Mouse (Mus musculus): ENCODE data around the gene Egfl7.

Gene Egfl7

GRCm38 (mm10) chr2:26570034-26570433 lies 9.8 kb upstream of the Egfl7 start:
- peak; percentile 74 for DNase-seq (ENCODE audit: low read depth)

- DNase-seq (ENCODE audit: low read depth): peak; percentile 42
Observed at GRCm38 (mm10) chr2:26571400-26571799, 8.4 kb upstream of the Egfl7 start.

DNA sequence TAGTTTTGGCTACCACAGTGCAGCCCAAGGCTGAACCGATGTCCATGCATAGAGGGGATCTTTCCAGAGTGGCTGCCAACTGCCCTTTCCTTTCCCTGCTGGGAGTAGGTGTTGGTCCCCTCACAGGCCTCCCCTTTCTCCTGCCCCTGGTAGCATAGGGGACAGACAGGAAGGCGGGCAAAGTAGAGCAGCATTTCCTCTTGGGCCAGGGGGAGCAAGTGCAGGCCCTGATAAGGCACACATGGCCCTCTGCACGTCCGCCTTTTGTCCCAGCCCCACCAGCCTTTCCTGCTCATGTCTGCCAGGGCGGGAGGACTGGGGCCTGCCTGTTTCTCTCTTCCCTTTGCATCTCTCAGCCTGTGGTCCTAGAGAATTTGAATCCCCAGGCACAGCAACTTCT lies 8.0 kb upstream of the Egfl7 start:
- DNase-seq (ENCODE audit: low read depth): no peak

DNA sequence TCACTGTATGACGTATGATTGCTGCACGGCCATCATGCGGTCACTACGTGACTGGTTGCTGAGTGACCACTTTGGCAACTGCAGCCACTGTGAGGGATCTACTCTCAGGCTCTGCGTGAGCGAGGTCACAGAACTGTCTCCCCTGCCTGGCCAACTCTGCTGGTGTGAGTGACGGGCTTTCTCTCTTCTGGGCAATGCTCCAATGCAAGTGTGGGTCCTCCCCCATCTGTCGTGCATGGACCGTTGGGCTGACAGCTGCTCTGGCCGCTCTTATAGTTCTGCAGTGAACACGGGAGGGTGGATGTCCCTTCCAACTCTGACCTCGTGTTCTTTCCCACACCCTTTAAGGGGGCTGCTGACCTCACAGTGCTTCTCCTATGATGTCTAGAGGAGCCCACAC lies 6.4 kb upstream of the Egfl7 start:
- no peak for DNase-seq (ENCODE audit: low read depth)

GRCm38 (mm10) chr2:26573807-26574206 lies 6.0 kb upstream of the Egfl7 start:
- no peak for DNase-seq (ENCODE audit: low read depth)

- no peak for DNase-seq (ENCODE audit: low read depth)
Observed at GRCm38 (mm10) chr2:26574862-26575261, 5.0 kb upstream of the Egfl7 start.

GRCm38 (mm10) chr2:26575378-26575777 lies 4.4 kb upstream of the Egfl7 start:
- no peak for DNase-seq (ENCODE audit: low read depth)

DNA sequence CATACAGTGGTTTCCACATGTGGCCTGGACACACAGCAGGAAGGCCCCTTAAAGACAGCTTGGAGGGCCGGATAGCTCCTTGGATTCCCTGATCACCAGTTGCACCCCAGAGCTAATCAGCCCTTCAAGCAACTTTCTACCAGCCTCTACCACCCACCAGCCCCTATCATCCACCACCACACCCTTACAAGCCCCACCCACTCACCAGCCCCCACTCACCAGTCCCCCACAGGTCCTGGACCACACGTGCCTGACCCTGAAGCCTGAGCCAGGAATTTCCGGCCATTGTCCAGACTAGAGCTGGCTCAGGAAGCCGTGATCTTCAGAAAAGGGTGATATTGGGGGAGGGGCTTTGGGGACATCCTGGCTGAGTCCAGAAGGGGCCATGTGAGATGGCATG lies 3.9 kb upstream of the Egfl7 start:
- no peak for DNase-seq (ENCODE audit: low read depth)

DNA sequence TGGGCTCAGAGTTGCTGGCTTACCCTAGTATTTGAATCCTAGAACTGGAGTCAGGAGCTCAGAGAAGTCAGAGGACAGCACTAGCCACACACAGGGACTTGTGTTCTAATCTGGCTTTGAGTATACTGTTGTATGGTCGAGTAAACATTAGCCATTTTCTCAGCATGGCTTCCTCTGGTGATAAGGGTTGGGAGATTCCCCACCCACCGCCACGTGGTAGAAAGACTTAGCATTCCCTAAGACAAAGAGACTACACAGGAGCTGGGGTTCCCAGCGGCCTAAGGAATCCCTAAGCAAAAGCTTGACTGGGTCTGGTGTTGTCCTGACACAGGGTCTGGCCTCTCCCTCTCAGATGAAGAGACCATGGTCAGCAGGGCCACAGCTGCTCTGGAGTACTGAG lies 3.4 kb upstream of the Egfl7 start:
- DNase-seq (ENCODE audit: low read depth): no peak

- no peak for DNase-seq (ENCODE audit: low read depth)
Observed at GRCm38 (mm10) chr2:26578369-26578768, 1.4 kb upstream of the Egfl7 start.

DNA sequence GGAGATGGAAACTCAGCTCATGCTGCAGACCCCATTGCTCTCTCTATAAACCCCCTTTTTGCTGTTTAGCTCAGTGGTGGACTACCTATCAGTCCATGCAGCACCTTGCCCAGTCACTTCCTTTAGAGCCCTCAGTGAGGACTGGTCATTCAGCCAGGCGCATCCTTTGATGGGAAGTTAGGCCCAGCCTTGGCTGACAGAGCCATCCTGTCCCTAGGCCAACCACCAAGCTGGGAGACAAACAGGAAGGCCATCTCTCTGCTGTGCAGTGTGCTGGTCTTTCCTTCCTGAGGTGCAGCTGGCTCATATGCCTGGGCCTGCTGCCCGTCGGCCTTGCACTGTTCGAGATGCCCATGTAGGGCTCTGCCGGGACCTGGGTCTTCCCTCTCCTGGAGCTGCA lies 937 bp downstream of the Egfl7 start:
- no peak for DNase-seq (ENCODE audit: low read depth)

DNA sequence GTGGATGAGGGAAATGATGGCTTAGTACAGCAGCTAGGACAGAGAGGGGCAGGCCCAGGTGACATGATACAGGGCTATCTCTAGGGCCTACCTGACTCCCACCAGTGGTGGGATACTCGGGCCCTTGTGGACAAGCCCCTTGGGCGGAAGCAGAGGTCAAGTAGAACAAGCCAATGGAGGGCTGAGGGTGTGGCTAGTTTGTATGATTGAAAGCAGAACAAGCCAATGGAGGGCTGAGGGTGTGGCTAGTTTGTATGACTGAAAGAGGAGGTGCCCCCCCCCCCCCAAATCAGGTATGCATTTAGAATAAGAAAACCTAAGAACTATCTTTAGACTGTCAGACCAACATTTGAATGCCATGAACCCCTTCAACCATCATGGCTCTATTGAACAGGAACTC lies 2.4 kb downstream of the Egfl7 start:
- no peak for DNase-seq (ENCODE audit: low read depth)

GRCm38 (mm10) chr2:26582741-26583140 lies 2.9 kb downstream of the Egfl7 start:
- DNase-seq (ENCODE audit: low read depth): no peak

DNA sequence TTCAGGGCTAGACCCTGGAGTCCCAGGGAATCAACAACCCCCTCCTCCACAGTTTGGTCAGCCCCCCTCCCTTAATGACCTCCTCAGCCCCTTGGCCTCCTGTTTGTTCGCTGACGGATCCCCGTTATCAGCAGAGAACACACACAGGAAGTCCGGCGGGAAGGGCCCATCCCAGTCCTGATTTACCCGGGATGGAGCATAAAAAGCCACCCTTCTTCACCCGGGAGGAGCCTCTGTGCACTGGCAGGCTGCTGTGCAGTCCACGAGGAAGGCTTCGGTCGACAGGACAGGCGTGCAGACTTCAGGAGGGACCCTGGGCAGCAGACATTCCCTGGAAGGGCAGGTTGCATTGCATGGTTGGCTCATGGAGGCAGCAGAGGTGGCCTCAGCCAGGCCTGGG lies 3.8 kb downstream of the Egfl7 start:
- no peak for DNase-seq (ENCODE audit: low read depth)

DNA sequence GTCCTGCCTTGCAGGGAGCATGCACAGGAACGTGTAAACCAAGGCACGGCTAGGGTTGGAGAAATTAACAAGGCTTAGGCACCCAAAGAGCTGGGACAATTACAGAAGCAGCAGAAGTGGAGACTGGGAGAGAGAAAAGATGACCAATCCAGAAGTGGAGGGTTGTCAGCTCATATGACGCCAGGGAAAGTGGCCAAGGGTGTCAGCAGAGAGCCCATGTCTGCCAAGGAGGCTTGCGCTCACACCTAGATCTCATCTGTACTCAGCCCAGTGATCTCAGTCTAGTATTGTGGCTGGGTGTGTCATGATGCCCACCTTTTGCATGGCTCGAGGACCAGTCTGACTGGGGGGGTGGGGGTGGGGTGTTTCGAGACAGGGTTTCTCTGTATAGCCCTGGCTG lies 5.9 kb downstream of the Egfl7 start:
- DNase-seq (ENCODE audit: low read depth): no peak

- peak; percentile 71 for DNase-seq (ENCODE audit: low read depth)
Observed at GRCm38 (mm10) chr2:26586294-26587043, 6.7 kb downstream of the Egfl7 start, which contains the start of gene Gm20532. TSS of gene Gm20532 (plus strand) at chr2:26586639.

DNA sequence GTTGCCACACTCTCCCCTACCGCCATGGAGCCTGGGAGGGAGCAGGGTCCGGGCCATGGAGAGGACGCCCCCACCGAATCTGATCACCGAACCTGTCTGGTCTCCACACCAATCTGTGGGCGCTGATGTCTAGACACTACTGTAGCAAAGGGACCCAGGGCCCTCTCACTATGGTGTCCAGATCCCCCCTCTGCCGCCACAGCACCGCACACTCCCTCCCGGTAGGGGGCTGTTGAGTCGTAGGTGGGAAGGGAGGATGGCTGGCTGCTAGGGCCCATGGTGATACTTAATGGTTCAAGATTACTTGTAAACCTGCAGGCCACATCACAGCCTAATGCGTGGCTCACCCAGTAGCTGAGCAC lies 7.2 kb downstream of the Egfl7 start:
- DNase-seq (ENCODE audit: low read depth): peak; percentile 43

- DNase-seq (ENCODE audit: low read depth): no peak
Observed at GRCm38 (mm10) chr2:26588573-26588972, 8.8 kb downstream of the Egfl7 start.

GRCm38 (mm10) chr2:26589284-26589683 lies 9.5 kb downstream of the Egfl7 start:
- no peak for DNase-seq (ENCODE audit: low read depth)

DNA sequence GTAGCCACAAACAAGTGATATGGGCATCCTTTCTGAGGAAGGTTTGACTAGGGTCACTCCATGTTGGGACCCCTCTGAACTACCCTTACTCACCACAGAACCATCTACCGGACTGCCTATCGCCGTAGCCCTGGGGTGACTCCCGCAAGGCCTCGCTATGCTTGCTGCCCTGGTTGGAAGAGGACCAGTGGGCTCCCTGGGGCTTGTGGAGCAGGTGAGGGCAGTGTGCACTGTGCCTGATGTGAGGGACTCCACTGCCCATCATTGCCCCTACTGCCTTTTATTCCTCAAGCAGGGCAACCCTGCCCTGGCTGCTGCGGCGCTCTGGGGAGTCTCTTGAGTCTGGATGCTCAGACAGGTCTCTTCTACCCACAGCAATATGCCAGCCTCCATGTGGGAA lies 10.5 kb downstream of the Egfl7 start:
- no peak for DNase-seq (ENCODE audit: low read depth)

GRCm38 (mm10) chr2:26590962-26591361 lies 11.1 kb downstream of the Egfl7 start:
- no peak for DNase-seq (ENCODE audit: low read depth)

GRCm38 (mm10) chr2:26591416-26591815 lies 11.6 kb downstream of the Egfl7 start:
- DNase-seq (ENCODE audit: low read depth): no peak

DNA sequence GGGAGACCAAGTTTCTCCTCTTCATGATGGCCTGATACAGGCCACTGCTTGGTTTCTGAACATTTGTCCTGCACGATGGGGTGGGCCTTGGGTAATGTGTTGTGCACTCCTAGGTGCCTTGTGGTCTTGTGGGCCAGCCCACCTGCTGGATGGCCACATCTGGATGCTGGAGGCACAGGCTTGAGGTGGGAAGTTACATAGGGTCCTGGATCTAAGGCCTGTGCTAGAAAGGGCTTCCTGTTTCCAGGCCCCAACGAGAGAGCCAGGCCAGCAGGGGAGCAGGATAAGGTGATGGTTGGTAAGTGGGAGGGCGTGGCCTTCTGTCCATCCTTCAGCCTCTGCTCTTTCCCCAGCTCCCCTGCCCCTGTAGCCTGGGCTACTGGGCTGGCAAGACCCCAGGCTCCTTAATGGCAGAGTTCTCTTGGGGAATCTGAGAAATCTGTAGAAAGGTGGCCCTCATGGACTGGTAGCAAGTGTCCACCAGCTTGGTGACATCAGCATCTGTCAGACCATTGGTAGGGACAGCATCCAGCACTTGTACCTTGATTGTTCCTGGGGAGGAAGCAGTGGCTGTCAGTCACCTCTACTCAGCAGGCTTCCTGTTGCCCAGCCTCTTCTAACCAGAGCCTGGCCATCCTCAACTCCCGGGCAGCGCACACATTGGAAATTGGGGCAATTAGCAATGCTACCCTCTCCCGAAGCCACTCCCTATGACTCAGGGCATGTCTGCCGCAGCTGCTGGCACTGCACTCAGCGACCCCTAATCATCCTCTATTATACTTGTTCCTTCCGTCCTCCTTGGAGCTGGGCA lies 13.6 kb downstream of the Egfl7 start:
- DNase-seq (ENCODE audit: low read depth): no peak

- DNase-seq (ENCODE audit: low read depth): peak; percentile 88
Observed at GRCm38 (mm10) chr2:26594022-26594346, 14.2 kb downstream of the Egfl7 start.
